Comparison of ENCODE assay signal across 9 mouse cellular contexts in the genomic region with DNA sequence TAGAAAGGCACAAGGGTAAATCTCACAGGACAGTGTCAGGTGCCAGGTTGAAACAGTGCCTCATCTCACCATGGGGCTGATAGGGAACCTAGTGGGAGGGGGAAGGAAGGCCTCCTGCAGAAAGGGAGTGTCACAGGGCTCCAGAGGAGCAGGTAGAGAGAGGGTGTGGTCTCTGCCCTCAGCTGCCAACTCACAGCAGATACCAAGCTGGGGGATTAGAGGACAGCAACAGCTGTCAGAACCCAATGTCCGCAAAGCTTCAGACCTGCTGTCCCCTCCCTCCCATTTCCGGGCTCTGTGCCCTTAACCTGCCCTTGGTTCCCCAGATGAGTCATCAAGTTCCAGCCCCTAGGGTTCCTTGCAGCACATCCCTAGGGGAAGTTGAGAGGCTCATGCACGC. TPM values are rescaled to one million over a fixed set of nuclear protein-coding genes. Genes with fewer than 3 reads are reported as not detected.
DNase-seq lines count a peak whose midpoint lies in the region; ATAC-seq and TF ChIP-seq lines count a peak whose summit lies in the region.
"Had no signal": no experiment of that assay in that cellular context is flagged by ENCODE, and none has a peak within 500 bp of the region (broad histone marks: within the 10 kb centered on the region; RNA-seq: fewer than 3 reads in every experiment).

No protein-coding gene starts in this region.

- no peaks in the 10 kb centered on the region for H3K27me3 ChIP-seq in E14TG2a.4 (ENCODE audit: insufficient read depth, low read length)
- H3K27me3 ChIP-seq in liver, postnatal 0 days (ENCODE audit: insufficient read depth, low read length), result no peaks in the 10 kb centered on the region

- H3K27ac ChIP-seq in liver, postnatal 0 days (ENCODE audit: low read depth), result peak overlapping the region; percentile 85

- 17% methylated on average over 3 of the region's 3 CpGs for WGBS in liver, postnatal 0 days (ENCODE audit: insufficient replicate concordance)

- H3K4me2 ChIP-seq in liver, postnatal 0 days (ENCODE audit: low read depth, low read length), result peak overlapping the region; percentile 36

- peak overlapping the region; percentile 41 for H3K4me3 ChIP-seq in E14TG2a.4 (replicated peaks; ENCODE audit: low read length)
- H3K4me3 ChIP-seq in liver, postnatal 0 days (ENCODE audit: low read depth, low read length), result no peak overlapping the region

- ATAC-seq in CD4-positive, CD25-positive, alpha-beta regulatory T cell, adult 4 months, result no peak
- peak; percentile 72 for ATAC-seq in erythroid progenitor cell, adult 5-6 weeks (replicated peaks; ENCODE audit: low FRiP score, poor library complexity, severe bottlenecking)
- ATAC-seq in liver, postnatal 0 days, result peak; percentile 34

- H3K4me1 ChIP-seq in E14TG2a.4 (replicated peaks; ENCODE audit: low read depth, low read length), result peaks cover 45% of the 10 kb centered on the region
- H3K4me1 ChIP-seq in liver, postnatal 0 days (ENCODE audit: insufficient read depth), result peaks cover 38% of the 10 kb centered on the region

- no peaks in the 10 kb centered on the region for H3K36me3 ChIP-seq in E14TG2a.4 (ENCODE audit: insufficient read depth, low read length)
- H3K36me3 ChIP-seq in liver, postnatal 0 days (replicated peaks; ENCODE audit: insufficient read depth, low read length), result no peaks in the 10 kb centered on the region

- H3K9ac ChIP-seq in liver, postnatal 0 days (replicated peaks), result peak overlapping the region; percentile 41

- no peak for TF ChIP-seq CTCF in E14TG2a.4 (conservative IDR thresholded peaks at IDR 0.05; ENCODE audit: low read length)
- no peak for TF ChIP-seq CTCF in liver, postnatal 0 days (IDR thresholded peaks at IDR 0.05; ENCODE audit: low read depth)

- TF ChIP-seq EP300 in liver, postnatal 0 days (IDR thresholded peaks at IDR 0.05; ENCODE audit: low read depth), result 0 out of 2 replicates have a peak, but pooled peaks have one; percentile 15

- DNase-seq in CD4-positive, CD25-positive, alpha-beta regulatory T cell, adult 2 months (ENCODE audit: low read depth, low spot score), result peak; percentile 22
- peak; percentile 64 for DNase-seq in liver, postnatal 0 days
- DNase-seq in layer of hippocampus, postnatal 36 days, result no peak
- DNase-seq in left cerebral cortex, adult 8-10 months (ENCODE audit: low spot score in 2 of 2), result no peak
- DNase-seq in urinary bladder, adult 2 months (ENCODE audit: low spot score), result no peak
- DNase-seq: cerebellum, adult 18-20 months had no signal

- peaks cover 20% of the 10 kb centered on the region for H3K9me3 ChIP-seq in E14TG2a.4 (ENCODE audit: low read length)
- no peaks in the 10 kb centered on the region for H3K9me3 ChIP-seq in liver, postnatal 0 days (ENCODE audit: low read length)

RNA-seq across cellular contexts. Expression of a gene that starts 18.8 kb away (rescaled TPM):
- polyA plus RNA-seq in CD4-positive, CD25-positive, alpha-beta regulatory T cell, adult 4 months (2017; shearing (Covaris generic)), result not detected
- 10.1 and 12.6 TPM in 2 replicates for total RNA-seq in erythroid progenitor cell, adult 5-6 weeks (2015; ENCODE audit: low replicate concordance)
- total RNA-seq in erythroid progenitor cell, adult 5-6 weeks (2017; ENCODE audit: low replicate concordance), result 18.6 TPM in 1 of 2 replicates, not detected in the other
- 1.9 and 2.0 TPM in 2 replicates for polyA plus RNA-seq in liver, postnatal 0 days (2015; fragmentation: Nextera tagmentation; extraction: Ambion mirVana)
- total RNA-seq in layer of hippocampus, postnatal 36 days (2021), result 10 to 100 TPM; 55.8 to 62.3 TPM
- total RNA-seq in left cerebral cortex, adult 8-10 months (2022), result 10 to 100 TPM; 60.8 to 75.0 (median 67.2) TPM
- polyA plus RNA-seq in urinary bladder, adult 2 months (2012; rRNA removed), result 33.2 and 40.8 TPM in 2 replicates

RNA-seq across cellular contexts. Expression of a gene that starts 31.5 kb away (rescaled TPM):
- 10 to 100 TPM; 56.7 to 64.5 TPM for polyA plus RNA-seq in CD4-positive, CD25-positive, alpha-beta regulatory T cell, adult 4 months (2017; shearing (Covaris generic))
- 26.3 and 28.1 TPM in 2 replicates for total RNA-seq in erythroid progenitor cell, adult 5-6 weeks (2015; ENCODE audit: low replicate concordance)
- total RNA-seq in erythroid progenitor cell, adult 5-6 weeks (2017; ENCODE audit: low replicate concordance), result 14.6 and 20.5 TPM in 2 replicates
- polyA plus RNA-seq in liver, postnatal 0 days (2015; fragmentation: Nextera tagmentation; extraction: Ambion mirVana), result 30.2 and 32.2 TPM in 2 replicates
- total RNA-seq in layer of hippocampus, postnatal 36 days (2021), result 1 to 10 TPM; 3.1 to 4.7 TPM
- 10 to 100 TPM in 1 of 4 experiments, 1 to 10 TPM in 3; 2.3 to 14.5 (median 5.2) TPM for total RNA-seq in left cerebral cortex, adult 8-10 months (2022)
- polyA plus RNA-seq in urinary bladder, adult 2 months (2012; rRNA removed), result 21.0 and 24.5 TPM in 2 replicates

RNA-seq across cellular contexts. Expression of a gene that starts 36.7 kb away (rescaled TPM):
- polyA plus RNA-seq in CD4-positive, CD25-positive, alpha-beta regulatory T cell, adult 4 months (2017; shearing (Covaris generic)), result 10 to 100 TPM; 83.1 to 93.7 TPM
- total RNA-seq in erythroid progenitor cell, adult 5-6 weeks (2015; ENCODE audit: low replicate concordance), result 2.1 and 4.7 TPM in 2 replicates
- total RNA-seq in erythroid progenitor cell, adult 5-6 weeks (2017; ENCODE audit: low replicate concordance), result 2.3 and 16.0 TPM in 2 replicates
- 9.8 and 10.2 TPM in 2 replicates for polyA plus RNA-seq in liver, postnatal 0 days (2015; fragmentation: Nextera tagmentation; extraction: Ambion mirVana)
- 1 to 10 TPM; 6.2 to 6.4 TPM for total RNA-seq in layer of hippocampus, postnatal 36 days (2021)
- total RNA-seq in left cerebral cortex, adult 8-10 months (2022), result 10 to 100 TPM in 2 of 4 experiments, 1 to 10 TPM in 2; 5.9 to 21.5 (median 10.1) TPM
- 8.1 and 10.1 TPM in 2 replicates for polyA plus RNA-seq in urinary bladder, adult 2 months (2012; rRNA removed)

Comparison
In these comparisons a context has a peak if more than half of its experiments do, and no peak if none do; other contexts are left out.
1. DNase-seq: peak in CD4-positive, CD25-positive, alpha-beta regulatory T cell, adult 2 months (single experiment) and liver, postnatal 0 days (single experiment); none in layer of hippocampus, postnatal 36 days (0 of 2), left cerebral cortex, adult 8-10 months (0 of 2) and urinary bladder, adult 2 months (single experiment).